Mouse (Mus musculus) ZHBTc4 (cell line): ENCODE data around the gene Armc9.

Experiments
- DNase-seq: peaks from one replicate; pipeline ENCODE4 v3.0.0-alpha.2; 2011; ENCODE audit warnings: low read depth, low spot score

The Armc9 gene

DNA sequence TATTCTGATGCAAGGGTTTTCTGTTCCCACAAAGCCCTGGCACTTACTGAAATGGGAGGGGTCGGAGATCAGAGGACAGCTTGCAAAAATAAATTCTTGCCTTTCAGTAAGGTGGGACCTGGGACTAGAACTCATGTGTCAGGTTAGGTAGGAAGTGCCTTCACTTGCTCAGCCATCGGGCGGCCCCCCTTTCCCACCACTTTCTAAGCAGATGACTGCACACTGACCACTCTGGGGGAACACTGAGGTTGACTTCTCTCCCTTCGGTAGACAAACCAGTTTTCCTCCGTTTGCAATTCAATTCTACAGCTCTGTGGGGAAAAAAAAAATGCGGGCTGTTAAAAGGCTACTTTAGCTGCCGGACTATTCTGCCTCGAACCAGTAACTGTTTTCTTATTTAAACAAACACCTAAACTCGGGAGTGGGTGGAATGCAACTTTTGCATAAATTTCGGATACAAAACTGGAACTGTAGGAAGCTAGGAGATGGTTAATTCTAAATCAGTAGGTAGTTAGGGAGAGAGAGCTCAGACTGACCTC lies 157.0 kb downstream of the Armc9 start:
- DNase-seq: peak; percentile 71

DNA sequence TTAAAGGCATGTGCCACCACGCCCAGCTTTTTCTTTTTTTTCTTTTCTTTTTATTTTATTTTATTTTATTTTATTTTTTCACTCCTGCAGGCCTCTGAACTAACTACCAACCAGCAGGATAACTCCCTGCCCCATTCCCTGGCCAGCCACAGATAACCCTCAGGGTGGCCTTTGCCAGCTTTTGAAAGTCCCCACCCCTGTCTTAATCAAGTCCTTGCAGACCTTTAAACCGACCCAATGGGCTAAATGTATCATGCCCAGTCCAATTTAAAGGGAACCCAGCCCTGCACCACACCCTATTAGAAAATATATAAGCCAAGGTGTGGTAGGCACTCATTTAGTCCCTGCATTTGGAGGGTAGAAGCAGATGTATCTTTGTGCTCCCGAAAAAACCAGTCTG lies 157.7 kb downstream of the Armc9 start:
- no peak for DNase-seq

DNA sequence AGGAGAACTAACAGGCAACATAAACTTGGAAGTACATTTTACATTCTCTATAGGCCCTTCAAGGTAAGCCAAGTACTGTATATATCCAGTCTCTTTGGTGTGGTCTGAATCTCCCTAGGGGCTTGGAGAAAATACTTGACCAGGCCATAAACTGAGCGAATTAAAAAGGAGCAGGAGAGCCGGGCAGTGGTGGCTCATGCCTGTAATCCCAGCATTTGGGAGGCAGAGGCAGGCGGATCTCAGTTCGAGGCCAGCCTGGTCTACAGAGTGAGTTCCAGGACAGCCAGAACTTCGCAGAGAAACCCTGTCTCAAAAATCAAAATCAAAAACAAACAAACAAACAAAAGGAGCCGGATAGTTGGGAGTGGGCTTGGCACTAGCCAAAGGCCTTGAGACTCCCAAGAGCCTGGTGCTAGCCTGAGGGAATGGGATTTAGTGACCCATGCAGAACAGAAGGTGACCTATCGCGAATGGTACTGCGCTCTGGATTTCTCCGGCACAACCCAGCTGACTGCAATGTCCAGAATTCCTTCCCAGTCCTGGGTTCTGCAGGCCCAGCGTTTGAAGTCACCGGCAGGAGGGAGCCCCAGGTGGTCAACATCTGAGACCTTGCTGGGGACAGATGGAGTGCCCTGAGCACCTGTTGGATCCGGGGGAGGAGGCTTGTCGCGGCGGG lies 158.7 kb downstream of the Armc9 start:
- peak; percentile 32 for DNase-seq

DNA sequence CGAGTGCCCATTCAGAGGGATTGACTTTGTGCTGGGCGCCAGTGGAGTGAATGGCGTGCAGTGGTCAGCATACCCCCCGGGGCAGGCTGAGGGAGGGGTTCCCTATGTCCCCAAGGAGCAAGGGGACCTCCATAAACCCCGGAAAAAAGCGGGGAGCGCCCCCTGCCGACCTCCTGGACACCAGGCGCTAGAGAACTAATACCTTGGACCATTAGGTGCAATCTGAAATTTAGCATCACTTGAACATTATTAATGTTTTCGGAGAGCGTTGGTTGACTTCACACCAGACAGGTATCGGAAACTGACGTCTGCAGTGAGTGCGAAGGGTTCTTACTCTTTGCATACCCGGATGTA lies 159.2 kb downstream of the Armc9 start:
- DNase-seq: peak; percentile 22

DNA sequence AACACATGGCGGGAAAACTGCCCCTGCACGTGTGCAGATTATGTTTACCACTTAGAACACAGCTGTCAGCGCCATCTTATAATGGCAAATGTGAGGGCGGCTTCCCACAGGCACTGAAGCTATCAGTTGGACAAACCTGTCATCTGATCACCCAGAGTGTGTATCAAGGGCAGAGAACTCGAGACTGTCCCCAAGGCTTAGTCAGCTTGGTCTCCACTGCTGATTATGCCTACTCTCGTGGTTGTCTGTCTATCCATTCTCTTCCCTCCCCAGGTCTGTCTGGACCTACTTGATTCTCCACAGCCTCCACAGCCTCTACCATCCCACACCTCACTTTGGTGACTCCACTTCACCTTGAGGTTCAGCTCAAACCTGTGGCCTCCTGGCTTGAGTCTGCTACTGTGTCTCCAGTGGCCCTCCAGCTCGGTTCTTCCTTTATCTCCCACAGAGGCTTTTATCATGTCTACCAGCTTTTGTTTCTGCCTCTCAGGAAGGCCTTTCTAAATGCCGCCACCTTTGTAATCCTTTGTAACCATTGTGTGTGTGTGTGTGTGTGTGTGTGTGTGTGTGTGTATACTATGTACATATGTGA lies 166.3 kb downstream of the Armc9 start:
- no peak for DNase-seq
